Mouse (Mus musculus) olfactory bulb, adult 2 months (tissue): ENCODE data around the gene Ptcra. TPM values are rescaled to one million over a fixed set of nuclear protein-coding genes. Genes with fewer than 3 reads are reported as not detected.

ENCODE experiments used
- H3K27ac ChIP-seq: fragments of 200-500 bp; 2 replicates; pipeline ENCODE4 v1.5.1; 2012; ENCODE audit warnings: low read depth, low read length; ENCODE audit not compliant: insufficient read depth
- H3K4me1 ChIP-seq: fragments of 200-500 bp; 2 replicates; pipeline ENCODE4 v1.6.1; 2012; ENCODE audit warnings: low read length; ENCODE audit not compliant: control insufficient read depth, insufficient read depth
- H3K4me3 ChIP-seq: fragments of 200-500 bp; 2 replicates; pipeline ENCODE4 v1.5.1; 2012; ENCODE audit warnings: mild to moderate bottlenecking, low read depth, low read length, moderate library complexity; ENCODE audit not compliant: insufficient read depth
- CTCF ChIP-seq: fragments of 200-500 bp; IDR thresholded peaks from 2 replicates; pipeline ENCODE4 v1.5.1; 2012; ENCODE audit warnings: low read depth, mild to moderate bottlenecking, low read length, moderate library complexity; ENCODE audit not compliant: insufficient read depth
- POLR2A ChIP-seq: fragments of 200-500 bp; IDR thresholded peaks from 2 replicates; pipeline ENCODE4 v1.6.1; 2012; ENCODE audit warnings: mild to moderate bottlenecking, low read depth, low read length, moderate library complexity; ENCODE audit not compliant: insufficient read depth
- WGBS: fragments of 180-500 bp; shearing (Covaris S2); methylation state at CpG from one replicate; pipeline ENCODE4 v1.1.7; 2018; 5-methylcytosine and 5-hydroxymethylcytosine counted together
- polyA plus RNA-seq: library from polyadenylated mRNA; stranded (reverse); fragments of >200 nt; gene quantifications from 2 replicates; pipeline ENCODE4 v1.2.4, GENCODE M21; 2012; ENCODE audit warnings: low replicate concordance; ENCODE audit not compliant: missing spikeins, insufficient read depth, insufficient read length

Ptcra gene
- polyA plus RNA-seq, 1 experiment, result not detected

DNA sequence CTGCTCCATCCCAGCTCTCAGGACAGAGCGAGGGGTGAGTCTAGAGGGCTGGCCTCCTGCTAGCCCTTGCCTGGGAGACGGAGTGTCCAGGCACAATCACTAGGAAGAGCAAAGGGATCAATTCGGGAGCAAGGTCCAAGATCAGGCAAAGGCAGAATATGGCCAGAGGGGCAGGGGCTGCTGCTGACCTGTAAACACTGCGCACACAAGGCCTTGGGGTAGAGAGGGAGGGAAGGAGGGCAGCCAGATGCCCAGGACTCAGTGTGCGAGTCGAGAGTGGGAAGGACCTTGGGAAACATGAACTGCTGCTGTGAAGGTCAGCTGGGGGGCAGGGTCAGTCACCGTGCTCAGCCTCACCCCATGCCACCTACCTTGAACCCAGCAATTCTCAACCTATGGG lies 28.2 kb downstream of the Ptcra start:
- Histone ChIP-seq H3K4me3 (no peak overlapping the region), H3K4me1 (no peaks in the 10 kb centered on the region), H3K27ac (no peak overlapping the region)
- 87% methylated on average over 7 of the region's 7 CpGs for WGBS
- no peak for TF ChIP-seq POLR2A
- TF ChIP-seq CTCF, result no peak

DNA sequence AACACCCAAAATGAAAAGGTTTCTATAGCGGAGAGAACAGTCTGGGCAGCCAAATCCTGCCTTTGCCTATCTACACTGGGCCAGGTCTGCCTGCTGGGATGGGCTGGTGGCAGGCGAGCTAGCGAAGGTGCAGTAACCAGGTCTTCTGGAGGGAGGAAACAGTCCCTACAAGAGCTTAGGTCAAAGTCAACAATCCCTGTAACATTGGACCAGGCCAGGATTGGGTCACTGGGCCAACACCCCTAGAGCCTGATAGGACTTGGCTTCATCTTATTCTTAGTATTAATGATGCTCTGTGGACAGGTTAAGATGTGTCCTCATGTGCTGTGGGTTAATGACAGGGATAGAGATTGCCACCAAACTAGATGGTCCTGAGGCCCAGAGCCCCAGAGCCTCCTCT lies 29.5 kb downstream of the Ptcra start:
- peaks cover under 1% of the 10 kb centered on the region; the same call in 1 of the 2 replicates for H3K4me1 ChIP-seq
- no peak overlapping the region for H3K27ac ChIP-seq
- TF ChIP-seq CTCF (no peak), POLR2A (no peak)
- no peak overlapping the region for H3K4me3 ChIP-seq
- WGBS, result 96% methylated on average over 3 of the region's 3 CpGs

DNA sequence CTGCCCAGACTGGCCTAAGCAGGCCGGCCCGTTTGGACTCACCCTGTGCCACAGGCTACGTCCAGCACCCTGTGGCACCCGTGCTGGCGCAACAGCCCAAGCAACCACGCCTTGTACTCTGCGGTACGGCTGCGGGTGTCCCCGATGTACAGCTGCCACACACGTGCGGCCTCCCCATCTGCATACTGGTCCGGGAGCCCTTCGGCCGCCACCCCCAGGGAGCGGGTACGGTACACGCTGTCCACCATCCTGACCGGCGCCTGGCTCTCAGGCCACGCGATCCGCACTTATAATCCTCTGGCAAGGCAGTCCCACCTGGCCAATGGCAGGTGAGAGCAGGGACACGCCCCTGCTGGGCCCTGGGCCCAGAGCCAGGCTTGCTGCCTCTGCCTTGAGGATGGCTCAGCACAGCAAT lies 34.6 kb downstream of the Ptcra start, which contains the start of gene Gnmt:
Gene Gnmt, minus strand, starts transcription at position 265 of the 415 bp plus-strand sequence.
- 26% methylated on average over 24 of the region's 24 CpGs for WGBS
- Histone ChIP-seq H3K27ac (no peak within 1 kb of the TSS), H3K4me1 (peaks cover 5% of the 10 kb centered on the region; the same call in 1 of the 2 replicates), H3K4me3 (no peak within 1 kb of the TSS)
- TF ChIP-seq POLR2A (no peak), CTCF (no peak)

DNA sequence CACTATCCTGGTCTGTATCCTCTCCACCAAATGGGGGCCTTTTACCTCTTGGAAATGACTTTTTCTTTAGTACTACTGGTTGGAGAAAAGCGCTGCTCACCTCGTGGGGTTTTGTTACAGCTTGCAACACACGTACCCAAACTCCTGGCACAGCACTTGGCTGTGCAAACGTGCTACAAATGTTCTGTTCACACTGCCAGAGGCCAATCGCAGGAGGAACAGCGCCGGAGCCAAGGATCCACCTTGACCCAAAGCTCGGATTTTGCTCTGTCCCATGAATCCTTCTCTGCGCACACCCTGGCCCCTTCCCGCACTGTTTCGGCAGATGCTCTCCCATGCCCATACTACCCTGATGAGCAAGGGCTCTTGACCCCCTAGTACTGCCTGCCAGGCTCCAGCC lies 35.0 kb downstream of the Ptcra start:
- Histone ChIP-seq H3K4me1 (peaks cover 5% of the 10 kb centered on the region; the same call in 1 of the 2 replicates), H3K4me3 (no peak overlapping the region), H3K27ac (no peak overlapping the region)
- TF ChIP-seq POLR2A, result no peak
- no peak for TF ChIP-seq CTCF
- 56% methylated on average over 11 of the region's 11 CpGs for whole genome bisulfite sequencing

DNA sequence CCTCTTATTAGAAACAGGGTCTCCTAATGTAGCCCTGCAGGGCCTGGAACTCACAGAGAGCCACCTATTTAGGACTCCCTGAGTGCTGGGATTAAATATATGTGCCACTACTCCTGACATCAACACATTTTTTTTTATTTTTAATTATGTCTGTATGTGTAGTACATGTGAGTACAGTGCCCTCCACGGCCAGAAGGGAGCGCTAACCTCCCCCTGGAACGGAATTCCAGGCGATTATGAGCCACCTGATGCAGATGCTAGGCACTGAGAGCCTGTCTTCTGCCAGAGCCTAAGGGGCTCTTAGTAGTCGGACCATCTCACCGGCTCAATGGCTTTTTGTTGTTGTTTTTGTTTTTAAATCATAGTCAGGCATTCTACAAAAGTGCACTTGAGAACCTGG lies 35.5 kb downstream of the Ptcra start:
- no peak for TF ChIP-seq POLR2A
- Histone ChIP-seq H3K27ac (no peak overlapping the region), H3K4me3 (no peak overlapping the region), H3K4me1 (peaks cover 5% of the 10 kb centered on the region; the same call in 1 of the 2 replicates)
- WGBS, result 45% methylated on average over 6 of the region's 6 CpGs

DNA sequence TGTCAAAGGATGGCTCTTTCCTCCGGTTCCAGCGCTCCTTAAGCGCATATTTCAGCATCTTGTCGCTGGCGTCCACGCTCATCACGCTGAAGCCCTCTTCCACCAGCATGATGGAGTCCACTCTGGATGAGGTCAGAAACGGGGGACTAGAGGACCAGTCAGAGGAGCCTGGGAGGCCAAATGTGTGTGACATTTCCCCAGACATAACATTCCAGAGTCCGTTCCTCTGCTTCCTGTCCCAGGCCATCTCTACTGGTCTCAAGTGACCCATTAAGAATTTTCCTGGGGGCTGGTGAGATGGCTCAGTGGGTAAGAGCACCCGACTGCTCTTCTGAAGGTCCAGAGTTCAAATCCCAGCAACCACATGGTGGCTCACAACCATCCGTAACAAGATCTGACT lies 36.2 kb downstream of the Ptcra start:
- no peak overlapping the region for H3K4me3 ChIP-seq
- no peak for TF ChIP-seq CTCF
- no peak for TF ChIP-seq POLR2A
- 92% methylated on average over 11 of the region's 11 CpGs for WGBS
- H3K27ac ChIP-seq, result no peak overlapping the region
- H3K4me1 ChIP-seq, result peaks cover 5% of the 10 kb centered on the region; the same call in 1 of the 2 replicates

DNA sequence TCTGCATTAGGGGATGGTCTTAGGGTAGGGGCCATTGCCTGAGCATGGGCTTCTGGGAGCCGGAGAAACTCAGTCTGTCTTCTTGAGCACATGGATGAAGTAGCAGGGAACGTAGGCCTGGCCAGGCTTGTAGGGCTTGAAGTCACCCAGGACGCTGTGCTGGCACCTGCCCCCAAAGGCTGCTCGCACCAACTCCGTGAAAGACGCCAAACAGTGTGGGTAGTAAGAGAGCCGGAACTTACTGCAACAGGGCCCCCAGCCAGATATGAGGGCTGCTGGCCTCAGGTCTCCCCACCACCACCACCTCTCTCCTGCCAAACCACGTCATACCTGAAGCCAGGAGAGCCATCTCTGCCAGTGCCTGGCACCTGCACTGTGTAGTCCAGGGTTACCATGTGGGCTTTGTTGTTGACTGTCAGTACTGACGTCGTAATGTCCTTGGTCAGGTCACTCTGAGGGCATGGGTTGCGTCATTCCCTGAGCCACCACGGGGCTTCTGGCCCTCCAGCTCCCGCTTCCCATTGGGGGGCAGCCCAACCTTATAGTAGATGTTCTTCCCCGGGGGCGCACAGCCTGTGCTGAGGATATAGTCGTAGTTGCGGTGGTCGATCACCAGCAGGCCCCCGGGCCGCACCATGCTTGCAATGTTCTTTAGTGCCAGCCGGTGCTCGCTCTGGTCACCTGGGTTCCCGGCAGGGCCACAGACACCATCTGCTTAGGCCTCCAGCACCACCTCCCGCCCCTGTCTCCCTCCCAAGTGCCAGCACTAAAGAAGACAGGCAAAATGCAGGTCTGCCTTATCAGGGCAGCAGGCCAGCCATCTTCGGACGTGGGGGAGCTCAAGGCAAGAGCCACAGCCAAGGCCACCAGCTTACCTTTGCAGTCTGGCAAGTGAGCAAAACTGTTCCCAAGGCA lies 37.5 kb downstream of the Ptcra start:
- Histone ChIP-seq H3K4me1 (peaks cover 5% of the 10 kb centered on the region; the same call in 1 of the 2 replicates), H3K27ac (no peak overlapping the region), H3K4me3 (no peak overlapping the region)
- no peak for TF ChIP-seq CTCF
- TF ChIP-seq POLR2A, result no peak
- WGBS, result 91% methylated on average over 26 of the region's 26 CpGs

DNA sequence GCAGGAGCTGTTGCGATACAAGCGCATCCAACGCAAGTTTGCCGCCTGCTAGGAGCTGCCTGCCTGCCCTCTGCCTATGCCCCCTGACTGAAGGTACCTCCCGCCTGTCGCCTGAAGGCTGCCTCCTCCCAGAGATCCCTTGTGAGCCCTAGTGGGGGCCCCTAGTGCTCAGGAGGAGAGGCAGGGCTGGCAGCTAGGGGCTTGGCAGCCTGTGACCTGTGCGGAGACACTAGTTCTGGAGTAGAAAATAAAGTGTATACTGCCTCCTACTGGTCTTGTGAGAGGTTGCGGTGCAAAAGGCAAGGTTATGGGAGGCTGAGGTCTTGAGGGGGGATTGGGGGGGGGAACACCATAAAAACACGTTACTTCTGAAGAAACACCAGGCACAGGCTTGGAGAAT lies 38.2 kb downstream of the Ptcra start:
- TF ChIP-seq POLR2A, result no peak
- TF ChIP-seq CTCF, result peak; percentile 42; the same call in 1 of the 2 replicates
- peaks cover 5% of the 10 kb centered on the region; the same call in 1 of the 2 replicates for H3K4me1 ChIP-seq
- no peak overlapping the region for H3K4me3 ChIP-seq
- 54% methylated on average over 9 of the region's 9 CpGs for WGBS
- H3K27ac ChIP-seq, result no peak overlapping the region

DNA sequence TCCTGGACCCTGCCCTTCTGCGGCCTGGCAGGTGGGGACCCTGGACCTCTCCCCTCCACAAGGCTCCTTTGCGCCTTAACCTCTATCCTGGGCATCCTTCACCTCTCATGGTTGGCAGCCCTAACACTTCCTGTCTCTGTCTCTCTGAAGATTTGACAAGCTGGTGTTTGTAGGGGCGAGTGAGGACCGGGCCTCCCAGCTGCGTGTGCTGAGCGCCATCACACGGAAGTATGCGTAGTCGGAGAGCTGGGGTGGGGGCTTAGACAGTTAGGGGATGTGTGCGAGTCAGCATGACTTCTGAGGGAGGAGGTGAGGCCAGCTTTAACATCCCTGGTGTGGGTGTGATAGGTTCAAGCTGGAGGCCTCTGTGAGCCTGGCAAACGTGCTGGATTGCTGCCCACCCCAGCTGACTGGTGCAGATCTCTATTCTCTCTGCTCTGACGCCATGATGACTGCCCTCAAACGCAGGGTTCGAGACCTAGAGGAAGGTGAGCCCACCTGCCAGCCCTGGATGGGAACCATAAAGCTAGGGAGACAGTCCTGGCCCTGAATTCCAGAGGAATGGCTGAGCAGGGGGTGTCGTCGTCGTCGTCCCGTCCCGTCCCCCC lies 38.9 kb downstream of the Ptcra start:
- H3K27ac ChIP-seq, result no peak overlapping the region
- WGBS, result 78% methylated on average over 20 of the region's 20 CpGs
- TF ChIP-seq CTCF (no peak), POLR2A (no peak)
- H3K4me1 ChIP-seq, result peaks cover 5% of the 10 kb centered on the region; the same call in 1 of the 2 replicates
- H3K4me3 ChIP-seq, result no peak overlapping the region
